Mouse (Mus musculus): ENCODE results near the gene Kctd10.

- TF ChIP-seq CTCF (IDR thresholded peaks at IDR 0.05; ENCODE audit: extremely low read depth, insufficient read depth, insufficient read length, insufficient replicate concordance) (no peak), POLR2A (IDR thresholded peaks at IDR 0.05; ENCODE audit: low read depth, low read length) (no peak)
Measured at GRCm38 (mm10) chr5:114407269-114407668, 27.0 kb upstream of the Kctd10 start.
